In the genomic region with DNA sequence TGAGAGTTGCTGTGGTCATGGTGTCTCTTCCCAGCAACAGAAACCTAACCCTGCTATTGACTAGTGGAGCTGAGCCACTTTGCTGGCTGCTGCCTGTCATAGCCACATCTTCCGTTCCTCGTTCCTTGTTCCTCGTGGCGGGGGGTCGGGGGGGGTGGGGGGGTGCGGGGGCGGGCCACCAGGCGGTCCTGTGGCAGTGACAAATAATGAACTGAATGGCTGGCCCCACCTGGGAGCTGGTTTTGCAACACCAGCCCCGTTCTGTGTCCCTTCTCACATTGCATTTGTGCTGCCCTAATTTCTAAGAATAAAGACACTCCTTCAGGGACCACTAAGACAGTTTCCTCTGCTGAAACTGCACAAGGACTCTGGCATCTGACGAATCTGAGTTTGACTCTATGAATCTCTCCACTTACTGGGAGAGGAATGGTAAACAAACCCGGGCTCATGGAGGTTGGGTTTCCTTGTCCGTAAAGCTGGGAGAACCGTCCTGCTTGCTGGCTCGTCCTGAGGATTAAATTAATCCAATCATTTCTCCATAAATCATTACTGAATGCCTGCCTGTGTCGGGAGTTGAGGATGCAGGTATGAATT, we compare ENCODE assay signal across 14 mouse cellular contexts. TPM values are rescaled to one million over a fixed set of nuclear protein-coding genes. Genes with fewer than 3 reads are reported as not detected.
DNase-seq lines count a peak whose midpoint lies in the region; ATAC-seq lines count a peak whose summit lies in the region.
"Had no signal": no experiment of that assay in that cellular context is flagged by ENCODE, and none has a peak within 500 bp of the region (broad histone marks: within the 10 kb centered on the region; RNA-seq: fewer than 3 reads in every experiment).

No protein-coding gene starts in this region.

- no peak for ATAC-seq in lung, embryonic 16.5 days (ENCODE audit: low read depth)
- no peak for ATAC-seq in embryonic facial prominence, embryonic 12.5 days (ENCODE audit: insufficient number of reproducible peaks, insufficient read depth, low FRiP score, low TSS enrichment)
- ATAC-seq in hindbrain, embryonic 11.5 days (ENCODE audit: low FRiP score), result no peak
- ATAC-seq in midbrain, embryonic 14.5 days (ENCODE audit: low FRiP score, low TSS enrichment), result no peak

- H3K4me1 ChIP-seq in lung, embryonic 16.5 days (replicated peaks; ENCODE audit: control insufficient read depth, insufficient read depth, low read length), result peaks cover 27% of the 10 kb centered on the region
- peaks cover 18% of the 10 kb centered on the region; the same call in 1 of the 2 replicates for H3K4me1 ChIP-seq in embryonic facial prominence, embryonic 12.5 days
- H3K4me1 ChIP-seq in hindbrain, embryonic 11.5 days (replicated peaks; ENCODE audit: control insufficient read depth, insufficient read depth, low read length), result no peaks in the 10 kb centered on the region
- no peaks in the 10 kb centered on the region for H3K4me1 ChIP-seq in midbrain, embryonic 14.5 days (ENCODE audit: control insufficient read depth, insufficient read depth, low read length)

- H3K9me3 ChIP-seq in lung, embryonic 16.5 days (ENCODE audit: control insufficient read depth, low read length), result no peaks in the 10 kb centered on the region
- no peaks in the 10 kb centered on the region for H3K9me3 ChIP-seq in embryonic facial prominence, embryonic 12.5 days
- no peaks in the 10 kb centered on the region for H3K9me3 ChIP-seq in hindbrain, embryonic 11.5 days (ENCODE audit: control insufficient read depth, low read length)
- no peaks in the 10 kb centered on the region for H3K9me3 ChIP-seq in midbrain, embryonic 14.5 days (ENCODE audit: control insufficient read depth, low read length)
- H3K9me3 ChIP-seq: forebrain, embryonic 12.5 days; stomach, embryonic 15.5 days had no signal

- no peak for DNase-seq in lung, postnatal 10 days
- no peak for DNase-seq in hindbrain, embryonic 11.5 days (ENCODE audit: low spot score)
- DNase-seq in midbrain, embryonic 14.5 days, result no peak
- DNase-seq in thymus, postnatal 36 days, result no peak
- DNase-seq in ovary, postnatal 14 days (ENCODE audit: low spot score), result no peak
- DNase-seq: cerebellum, adult 11 months; gastrocnemius, postnatal 14 days; layer of hippocampus, adult 9-11 months; right cerebral cortex, postnatal 4 days had no signal

- peak overlapping the region; percentile 25 for H3K4me2 ChIP-seq in lung, embryonic 16.5 days (ENCODE audit: low read depth, low read length)
- no peak overlapping the region for H3K4me2 ChIP-seq in embryonic facial prominence, embryonic 12.5 days (replicated peaks)
- no peak overlapping the region for H3K4me2 ChIP-seq in hindbrain, embryonic 11.5 days (replicated peaks; ENCODE audit: low read depth, low read length)
- H3K4me2 ChIP-seq in midbrain, embryonic 14.5 days (ENCODE audit: low read length), result no peak overlapping the region
- H3K4me2 ChIP-seq: forebrain, embryonic 12.5 days; stomach, embryonic 15.5 days had no signal

- no peak overlapping the region for H3K4me3 ChIP-seq in lung, embryonic 16.5 days (ENCODE audit: low read length)
- H3K4me3 ChIP-seq in embryonic facial prominence, embryonic 12.5 days, result no peak overlapping the region
- no peak overlapping the region for H3K4me3 ChIP-seq in hindbrain, embryonic 11.5 days (ENCODE audit: low read depth, low read length)
- H3K4me3 ChIP-seq in midbrain, embryonic 14.5 days (replicated peaks; ENCODE audit: low read depth, low read length), result no peak overlapping the region
- H3K4me3 ChIP-seq: forebrain, embryonic 12.5 days; megakaryocyte, embryonic 14.5 days; stomach, embryonic 15.5 days had no signal

- peak overlapping the region; percentile 58 for H3K27ac ChIP-seq in lung, embryonic 16.5 days (ENCODE audit: low read length)
- 0 out of 2 replicates have a peak overlapping the region, but pooled peaks have one; percentile 46 for H3K27ac ChIP-seq in embryonic facial prominence, embryonic 12.5 days
- 0 out of 2 replicates have a peak overlapping the region, but pooled peaks have one; percentile 17 for H3K27ac ChIP-seq in hindbrain, embryonic 11.5 days (ENCODE audit: low read depth, low read length)
- peak overlapping the region; percentile 21 for H3K27ac ChIP-seq in midbrain, embryonic 14.5 days (replicated peaks; ENCODE audit: low read depth, low read length)
- H3K27ac ChIP-seq: forebrain, embryonic 12.5 days; stomach, embryonic 15.5 days had no signal

- H3K36me3 ChIP-seq in lung, embryonic 16.5 days (ENCODE audit: control insufficient read depth, insufficient read depth, low read length), result no peaks in the 10 kb centered on the region
- H3K36me3 ChIP-seq in embryonic facial prominence, embryonic 12.5 days, result no peaks in the 10 kb centered on the region
- no peaks in the 10 kb centered on the region for H3K36me3 ChIP-seq in hindbrain, embryonic 11.5 days (ENCODE audit: control insufficient read depth, insufficient read depth, low read length)
- H3K36me3 ChIP-seq in midbrain, embryonic 14.5 days (ENCODE audit: control insufficient read depth, insufficient read depth, low read length), result no peaks in the 10 kb centered on the region
- H3K36me3 ChIP-seq: forebrain, embryonic 12.5 days; stomach, embryonic 15.5 days had no signal

- 5% methylated on average over 15 of the region's 15 CpGs for WGBS in lung, embryonic 16.5 days
- WGBS in embryonic facial prominence, embryonic 12.5 days, result 22% methylated on average over 15 of the region's 15 CpGs
- WGBS in hindbrain, embryonic 11.5 days, result 35% methylated on average over 14 of the region's 15 CpGs
- 34% methylated on average over 15 of the region's 15 CpGs for WGBS in midbrain, embryonic 14.5 days

- H3K27me3 ChIP-seq in lung, embryonic 16.5 days (ENCODE audit: control insufficient read depth, insufficient read depth, low read depth, low read length), result no peaks in the 10 kb centered on the region
- H3K27me3 ChIP-seq in embryonic facial prominence, embryonic 12.5 days, result no peaks in the 10 kb centered on the region
- no peaks in the 10 kb centered on the region for H3K27me3 ChIP-seq in hindbrain, embryonic 11.5 days (ENCODE audit: control insufficient read depth, insufficient read depth, low read length)
- H3K27me3 ChIP-seq in midbrain, embryonic 14.5 days (ENCODE audit: control insufficient read depth, insufficient read depth, low read length), result no peaks in the 10 kb centered on the region
- H3K27me3 ChIP-seq: forebrain, embryonic 12.5 days; megakaryocyte, embryonic 14.5 days; stomach, embryonic 15.5 days had no signal

- 0 out of 2 replicates have a peak overlapping the region, but pooled peaks have one; percentile 30 for H3K9ac ChIP-seq in lung, embryonic 16.5 days (ENCODE audit: low read length)
- no peak overlapping the region for H3K9ac ChIP-seq in embryonic facial prominence, embryonic 12.5 days
- no peak overlapping the region for H3K9ac ChIP-seq in hindbrain, embryonic 11.5 days (ENCODE audit: low read depth, low read length)
- H3K9ac ChIP-seq in midbrain, embryonic 14.5 days (replicated peaks; ENCODE audit: low read length), result no peak overlapping the region
- H3K9ac ChIP-seq: forebrain, embryonic 12.5 days; stomach, embryonic 15.5 days had no signal

RNA-seq across cellular contexts. Expression of a gene that starts 41.6 kb away (rescaled TPM):
- polyA plus RNA-seq in lung, embryonic 16.5 days (2015; fragmentation: Nextera tagmentation; extraction: Ambion mirVana), result 28.8 and 34.2 TPM in 2 replicates
- polyA plus RNA-seq in embryonic facial prominence, embryonic 12.5 days (2016; fragmentation: Nextera tagmentation; extraction: Ambion mirVana), result 53.9 and 59.2 TPM in 2 replicates
- polyA plus RNA-seq in hindbrain, embryonic 11.5 days (2014; fragmentation: Nextera tagmentation; extraction: Ambion mirVana), result 16.0 and 21.3 TPM in 2 replicates
- 71.6 and 80.2 TPM in 2 replicates for polyA plus RNA-seq in midbrain, embryonic 14.5 days (2014; fragmentation: Nextera tagmentation; extraction: Ambion mirVana)
